Comparison of ENCODE assay signal across 26 mouse cellular contexts in genomic region chr10:127561145-127561544, GRCm38 (mm10). TPM values are rescaled to one million over a fixed set of nuclear protein-coding genes. Genes with fewer than 3 reads are reported as not detected.
DNase-seq lines count a peak whose midpoint lies in the region; ATAC-seq and TF ChIP-seq lines count a peak whose summit lies in the region.
"Had no signal": no experiment of that assay in that cellular context is flagged by ENCODE, and none has a peak within 500 bp of the region (broad histone marks: within the 10 kb centered on the region; RNA-seq: fewer than 3 reads in every experiment).

No protein-coding gene starts in this region.

- ATAC-seq in frontal cortex, adult (ENCODE audit: low TSS enrichment), result no peak
- no peak for ATAC-seq in erythroid progenitor cell, adult 5-6 weeks (replicated peaks; ENCODE audit: low FRiP score, poor library complexity, severe bottlenecking)
- ATAC-seq: hindbrain, embryonic 16.5 days had no signal

- intact Hi-C loops in heart, adult 2 months (cut with DNase I), result loop anchor here (10.0 kb wide), 1 partner anchor 174 kb away; the partner anchor contains the start of gene Zbtb39
- intact Hi-C loops in left cerebral cortex, adult 2 months (cut with DNase I), result no loop called here
- intact Hi-C loops in left cerebral cortex, postnatal 25 days (cut with DNase I), result no loop called here

- H3K4me1 ChIP-seq in heart, adult 2 months (ENCODE audit: control insufficient read depth, insufficient read depth, low read length), result peaks cover 3% of the 10 kb centered on the region
- H3K4me1 ChIP-seq: forebrain, embryonic 12.5 days; midbrain, embryonic 12.5 days had no signal

- DNase-seq in heart, adult 2 months, result no peak
- DNase-seq in heart, adult 11 months, result no peak
- DNase-seq in left cerebral cortex, adult 2 months (ENCODE audit: extremely low spot score in 1 of 2, low spot score in 2 of 2), result no peak
- no peak for DNase-seq in left cerebral cortex, postnatal 25 days (ENCODE audit: low spot score in 2 of 2)
- peak; percentile 23 for DNase-seq in A20 (ENCODE audit: low read depth, low spot score)
- DNase-seq in R1 (ENCODE audit: low read depth, low spot score), result peak; percentile 41
- DNase-seq: adrenal gland, postnatal 25 days; B cell, adult 2 months; cerebellum, adult 2 months; cerebellum, postnatal 36 days; heart, postnatal 4 days; kidney, adult 9 months; liver; right cerebral cortex, adult 18-20 months; thymus, postnatal 25 days had no signal

- H3K79me2 ChIP-seq in heart, adult 2 months (replicated peaks; ENCODE audit: control insufficient read depth, insufficient read depth, low read length), result no peaks in the 10 kb centered on the region

- no peak overlapping the region for H3K27ac ChIP-seq in heart, adult 2 months
- H3K27ac ChIP-seq in left cerebral cortex, adult 2 months, result no peak overlapping the region
- H3K27ac ChIP-seq: embryonic facial prominence, embryonic 10.5 days; forebrain, embryonic 12.5 days; heart, embryonic 13.5 days; lung, embryonic 15.5 days; midbrain, embryonic 12.5 days; neural tube, embryonic 13.5 days had no signal

- TF ChIP-seq CTCF in heart, adult 2 months (IDR thresholded peaks at IDR 0.05), result peak; percentile 50
- TF ChIP-seq CTCF in left cerebral cortex, adult 2 months (IDR thresholded peaks at IDR 0.05), result peak; percentile 43

- no peaks in the 10 kb centered on the region for H3K27me3 ChIP-seq in heart, adult 2 months (ENCODE audit: control insufficient read depth, insufficient read depth, low read length)
- H3K27me3 ChIP-seq: forebrain, embryonic 12.5 days; heart, embryonic 13.5 days; lung, embryonic 15.5 days; midbrain, embryonic 12.5 days; neural tube, embryonic 13.5 days had no signal

- no peak overlapping the region for H3K9ac ChIP-seq in heart, adult 2 months (ENCODE audit: low read depth, low read length)
- H3K9ac ChIP-seq: forebrain, embryonic 12.5 days; heart, embryonic 13.5 days; lung, embryonic 15.5 days; neural tube, embryonic 13.5 days had no signal

- no peaks in the 10 kb centered on the region for H3K36me3 ChIP-seq in heart, adult 2 months (ENCODE audit: control insufficient read depth, insufficient read depth, low read length)

- H3K4me3 ChIP-seq in heart, adult 2 months, result no peak overlapping the region
- no peak overlapping the region for H3K4me3 ChIP-seq in left cerebral cortex, adult 2 months
- H3K4me3 ChIP-seq: embryonic facial prominence, embryonic 10.5 days; forebrain, embryonic 12.5 days; heart, embryonic 13.5 days; lung, embryonic 15.5 days; midbrain, embryonic 12.5 days; neural tube, embryonic 13.5 days had no signal

- no peak for TF ChIP-seq POLR2A in heart, adult 2 months (IDR thresholded peaks at IDR 0.05; ENCODE audit: insufficient read depth, low read depth, low read length)

- no peak for TF ChIP-seq EP300 in heart, adult 2 months (IDR thresholded peaks at IDR 0.05; ENCODE audit: insufficient read depth, low read depth, low read length)

RNA-seq across cellular contexts. Expression of gene Nxph4, which starts 26.8 kb away (rescaled TPM):
- under 1 TPM; 0.34 to 0.68 TPM for total RNA-seq in heart, adult 2 months (2021)
- 0.39 and 0.41 TPM in 2 replicates for polyA plus RNA-seq in heart, adult 2 months (2012; rRNA removed)
- total RNA-seq in left cerebral cortex, adult 2 months (2021), result 1 to 10 TPM; 5.4 to 5.5 TPM
- 1 to 10 TPM; 5.5 to 6.9 TPM for total RNA-seq in left cerebral cortex, postnatal 25 days (2021)
- not detected in 2 replicates for total RNA-seq in erythroid progenitor cell, adult 5-6 weeks (2015; ENCODE audit: low replicate concordance)
- total RNA-seq in erythroid progenitor cell, adult 5-6 weeks (2017; ENCODE audit: low replicate concordance), result not detected in 2 replicates
- total RNA-seq: granulocyte monocyte progenitor cell, adult 5-6 weeks; megakaryocyte progenitor cell, adult 5-6 weeks had no signal

RNA-seq across cellular contexts. Expression of gene Shmt2, which starts 38.9 kb away (rescaled TPM):
- 10 to 100 TPM; 42.6 to 43.4 TPM for total RNA-seq in heart, adult 2 months (2021)
- polyA plus RNA-seq in heart, adult 2 months (2012; rRNA removed), result 60.9 and 67.0 TPM in 2 replicates
- 10 to 100 TPM; 24.1 to 26.0 TPM for total RNA-seq in left cerebral cortex, adult 2 months (2021)
- 10 to 100 TPM; 25.7 to 29.9 TPM for total RNA-seq in left cerebral cortex, postnatal 25 days (2021)
- 17.2 and 28.1 TPM in 2 replicates for total RNA-seq in erythroid progenitor cell, adult 5-6 weeks (2015; ENCODE audit: low replicate concordance)
- total RNA-seq in erythroid progenitor cell, adult 5-6 weeks (2017; ENCODE audit: low replicate concordance), result 21.4 and 24.8 TPM in 2 replicates

RNA-seq across cellular contexts. Expression of gene Ndufa4l2, which starts 46.4 kb away (rescaled TPM):
- total RNA-seq in heart, adult 2 months (2021), result 10 to 100 TPM; 20.1 to 27.9 TPM
- polyA plus RNA-seq in heart, adult 2 months (2012; rRNA removed), result 45.1 and 64.4 TPM in 2 replicates
- 1 to 10 TPM; 4.2 to 5.6 TPM for total RNA-seq in left cerebral cortex, adult 2 months (2021)
- total RNA-seq in left cerebral cortex, postnatal 25 days (2021), result 1 to 10 TPM; 2.9 to 6.7 TPM
- not detected in 2 replicates for total RNA-seq in erythroid progenitor cell, adult 5-6 weeks (2015; ENCODE audit: low replicate concordance)
- total RNA-seq in erythroid progenitor cell, adult 5-6 weeks (2017; ENCODE audit: low replicate concordance), result not detected in 2 replicates
- total RNA-seq: megakaryocyte progenitor cell, adult 5-6 weeks had no signal

RNA-seq across cellular contexts. Expression of gene Stac3, which starts 59.7 kb away (rescaled TPM):
- total RNA-seq in heart, adult 2 months (2021), result 1 to 10 TPM in 1 of 2 experiments, under 1 TPM in 1; 0.21 to 1.2 TPM
- polyA plus RNA-seq in heart, adult 2 months (2012; rRNA removed), result 0.86 and 1.7 TPM in 2 replicates
- 1 to 10 TPM; 2.6 to 9.9 TPM for total RNA-seq in left cerebral cortex, adult 2 months (2021)
- total RNA-seq in left cerebral cortex, postnatal 25 days (2021), result 1 to 10 TPM; 4.3 to 5.6 TPM
- not detected in 2 replicates for total RNA-seq in erythroid progenitor cell, adult 5-6 weeks (2015; ENCODE audit: low replicate concordance)
- not detected in 2 replicates for total RNA-seq in erythroid progenitor cell, adult 5-6 weeks (2017; ENCODE audit: low replicate concordance)

RNA-seq across cellular contexts. Expression of gene Lrp1, which starts 59.8 kb away (rescaled TPM):
- 10 to 100 TPM; 74.0 to 79.5 TPM for total RNA-seq in heart, adult 2 months (2021)
- polyA plus RNA-seq in heart, adult 2 months (2012; rRNA removed), result 74.1 and 83.7 TPM in 2 replicates
- total RNA-seq in left cerebral cortex, adult 2 months (2021), result 100 to 1,000 TPM; 341 to 357 TPM
- total RNA-seq in left cerebral cortex, postnatal 25 days (2021), result 100 to 1,000 TPM; 277 to 285 TPM
- total RNA-seq in erythroid progenitor cell, adult 5-6 weeks (2015; ENCODE audit: low replicate concordance), result 19.7 and 21.6 TPM in 2 replicates
- 11.5 and 13.1 TPM in 2 replicates for total RNA-seq in erythroid progenitor cell, adult 5-6 weeks (2017; ENCODE audit: low replicate concordance)

Comparison
In these comparisons a context has a peak if more than half of its experiments do, and no peak if none do; other contexts are left out.
1. DNase-seq: peak in A20 (single experiment) and R1 (single experiment); none in heart, adult 2 months (0 of 2), heart, adult 11 months (single experiment), left cerebral cortex, adult 2 months (0 of 2) and left cerebral cortex, postnatal 25 days (0 of 2).